Mouse (Mus musculus): ENCODE results near the gene Jazf1. TPM values are rescaled to one million over a fixed set of nuclear protein-coding genes. Genes with fewer than 3 reads are reported as not detected.

Gene Jazf1
- total RNA-seq, 1 experiment from 2014 or later = 4.3 TPM

GRCm38 (mm10) chr6:52802181-52802580 lies 266.2 kb downstream of the Jazf1 start:
- no peak for DNase-seq

GRCm38 (mm10) chr6:52797252-52797800 lies 271.1 kb downstream of the Jazf1 start:
- DNase-seq = peak; percentile 32

- DNase-seq = no peak
Measured at GRCm38 (mm10) chr6:52796691-52797090, 271.7 kb downstream of the Jazf1 start.

GRCm38 (mm10) chr6:52796035-52796598 lies 272.3 kb downstream of the Jazf1 start:
- peak; percentile 65 for DNase-seq

DNA sequence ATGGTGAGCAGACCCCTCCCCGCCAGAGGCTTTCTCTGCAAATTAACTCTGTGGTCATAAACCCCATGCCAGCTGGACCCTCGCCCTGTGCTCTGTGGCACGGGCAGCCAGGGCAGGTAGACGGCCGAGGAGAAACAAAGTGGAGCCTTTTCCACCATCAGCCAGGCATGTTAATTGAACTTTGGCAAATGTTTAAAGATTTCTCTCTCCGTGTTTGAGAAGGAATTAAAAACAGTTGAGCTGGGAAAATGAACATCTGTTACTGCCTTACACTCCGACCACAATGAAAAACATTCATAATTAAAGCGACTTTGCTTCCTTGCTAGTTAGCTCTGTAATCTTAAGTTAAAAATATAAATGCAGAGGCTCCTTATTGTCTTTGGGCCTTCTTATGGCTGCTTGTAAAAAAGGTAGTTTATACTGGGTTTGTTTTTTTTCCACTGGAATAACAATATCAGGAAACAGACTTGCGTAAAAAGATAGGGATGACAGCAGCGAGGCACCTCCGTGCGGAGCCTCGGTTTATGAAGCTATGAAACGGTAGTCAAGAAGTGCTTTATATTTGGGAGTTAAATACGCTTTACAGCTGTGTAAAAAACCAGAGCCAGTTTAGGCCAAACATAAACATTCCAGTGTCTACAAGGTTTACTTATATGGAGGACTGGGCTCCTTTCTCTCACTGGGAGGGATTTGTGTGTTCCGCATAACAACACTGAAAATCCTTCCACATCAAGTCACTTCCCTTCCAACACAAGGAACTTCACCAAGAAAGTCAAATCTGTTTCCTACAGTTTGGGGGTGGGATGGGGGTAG lies 273.2 kb downstream of the Jazf1 start:
- no peak for DNase-seq

GRCm38 (mm10) chr6:52792455-52792854 lies 276.0 kb downstream of the Jazf1 start:
- DNase-seq = no peak

GRCm38 (mm10) chr6:52790781-52791180 lies 277.6 kb downstream of the Jazf1 start:
- DNase-seq = no peak

DNA sequence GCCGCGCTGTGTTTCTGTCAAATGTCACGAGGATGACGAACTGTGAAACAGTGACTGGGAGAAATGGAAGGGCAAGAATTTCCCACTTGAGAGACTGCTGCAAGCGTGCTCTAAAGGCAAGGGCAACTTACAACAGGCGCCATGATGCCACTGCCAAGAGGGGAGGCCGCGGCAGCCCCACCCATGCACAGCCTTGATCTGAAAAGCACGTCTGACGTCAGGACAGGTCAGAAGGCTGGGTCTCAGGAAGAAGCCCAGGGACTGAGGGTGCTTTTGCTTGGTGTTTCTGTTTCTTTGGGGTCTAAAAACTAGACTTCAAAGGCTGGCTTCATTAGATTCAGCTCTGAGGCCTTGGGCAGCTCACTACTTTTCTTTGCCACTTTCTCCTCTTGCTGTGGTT lies 278.1 kb downstream of the Jazf1 start:
- peak; percentile 30 for DNase-seq

DNA sequence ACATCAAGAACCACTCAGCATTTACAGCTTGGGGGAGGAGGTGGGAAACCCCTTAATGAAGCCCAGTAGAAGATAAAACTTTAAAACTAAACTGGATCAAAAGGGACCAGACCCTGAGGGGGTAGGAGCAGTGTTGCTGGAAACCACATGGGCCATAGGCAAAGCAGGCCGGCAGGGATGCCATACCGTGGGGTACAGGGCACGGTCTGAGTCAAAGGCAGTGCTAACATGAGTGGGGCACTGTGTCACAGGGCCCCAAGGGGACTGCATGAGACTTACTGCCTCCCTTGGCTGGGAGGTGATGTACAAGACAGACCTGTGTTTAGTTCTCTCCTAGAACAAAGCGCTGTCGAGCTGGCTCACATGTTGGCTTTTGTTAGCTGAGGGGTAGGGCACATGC lies 288.9 kb downstream of the Jazf1 start:
- no peak for DNase-seq

DNA sequence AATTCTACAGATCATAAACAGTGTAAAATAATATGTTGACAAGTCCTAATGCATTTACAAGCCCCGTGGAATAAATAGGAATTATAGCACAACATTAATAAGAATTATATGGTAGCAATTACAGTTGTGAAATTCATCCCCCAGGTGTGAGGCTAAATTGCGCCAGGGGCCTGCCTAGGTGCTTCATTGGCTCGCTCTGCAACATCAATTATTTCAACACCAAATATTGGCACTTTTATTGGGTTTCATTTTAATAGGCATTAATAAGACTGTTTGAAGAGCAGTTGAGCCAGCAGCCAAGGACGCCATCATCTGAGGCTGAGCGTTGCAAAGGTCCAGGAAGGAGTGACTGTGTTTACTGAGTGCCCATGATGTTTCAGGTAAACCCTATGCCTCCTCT lies 289.9 kb downstream of the Jazf1 start:
- no peak for DNase-seq

DNA sequence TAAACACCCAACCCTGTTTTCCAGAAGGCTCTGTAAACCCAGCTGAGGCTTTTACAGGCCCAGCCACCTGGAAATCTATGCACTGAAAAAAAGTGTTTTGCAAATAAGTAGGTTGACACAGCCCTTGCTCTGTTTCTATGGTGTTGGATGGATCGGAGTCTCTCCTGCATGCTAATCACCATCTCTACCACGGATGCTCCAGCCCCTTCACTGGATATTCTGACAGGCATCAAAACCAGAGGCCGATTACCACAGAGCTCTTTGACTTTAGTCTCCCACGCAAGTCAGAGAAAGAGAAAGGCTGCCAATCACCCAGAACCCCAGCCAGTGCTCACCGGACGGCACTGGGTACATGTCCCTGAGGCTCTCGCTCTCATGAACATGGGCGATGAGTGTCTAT lies 291.4 kb downstream of the Jazf1 start:
- no peak for DNase-seq

- no peak for DNase-seq
Measured at GRCm38 (mm10) chr6:52775956-52776355, 292.5 kb downstream of the Jazf1 start.

- DNase-seq = no peak
Measured at GRCm38 (mm10) chr6:52775350-52775749, 293.1 kb downstream of the Jazf1 start.

- no peak for DNase-seq
Measured at GRCm38 (mm10) chr6:52773132-52773531, 295.3 kb downstream of the Jazf1 start.

DNA sequence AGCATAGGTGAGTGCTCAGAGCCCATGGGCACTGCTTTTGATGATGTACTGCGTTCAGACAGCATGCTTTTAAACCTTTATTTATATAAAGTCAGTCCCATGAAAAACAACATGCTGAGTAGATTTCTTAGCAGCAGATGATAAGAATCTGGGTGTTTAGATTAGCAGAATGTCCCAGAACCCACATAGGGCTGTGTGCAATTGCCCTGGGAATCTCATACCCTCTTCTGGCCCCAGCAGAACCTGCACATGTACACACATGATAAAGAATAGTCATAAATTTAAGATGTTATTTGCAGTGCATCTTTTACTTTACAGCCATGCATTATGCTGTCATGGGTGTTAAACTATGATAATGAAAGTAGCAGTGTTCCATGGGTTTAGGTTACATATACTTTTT lies 297.6 kb downstream of the Jazf1 start:
- DNase-seq = no peak

- peak; percentile 28 for DNase-seq
Measured at GRCm38 (mm10) chr6:52765206-52765605, 303.2 kb downstream of the Jazf1 start.

DNA sequence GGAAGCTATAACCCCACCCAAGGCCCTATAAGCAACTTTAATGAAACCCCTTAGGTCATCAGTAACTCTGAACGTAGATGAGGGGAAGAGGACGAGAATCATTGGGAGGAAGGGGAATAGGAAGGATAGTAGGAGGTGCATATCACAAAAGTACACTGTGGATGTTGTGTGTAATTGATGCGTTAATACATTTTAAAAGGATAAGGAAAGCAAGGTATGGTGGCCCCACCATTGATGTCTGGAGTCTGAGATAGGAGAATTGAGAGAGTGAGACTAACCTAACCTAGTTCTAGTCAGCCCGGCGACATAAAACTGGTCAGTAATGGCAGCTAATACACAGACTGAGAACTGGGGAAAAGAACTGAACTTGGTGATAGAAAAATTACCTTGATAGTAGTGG lies 315.6 kb downstream of the Jazf1 start:
- DNase-seq = no peak

DNA sequence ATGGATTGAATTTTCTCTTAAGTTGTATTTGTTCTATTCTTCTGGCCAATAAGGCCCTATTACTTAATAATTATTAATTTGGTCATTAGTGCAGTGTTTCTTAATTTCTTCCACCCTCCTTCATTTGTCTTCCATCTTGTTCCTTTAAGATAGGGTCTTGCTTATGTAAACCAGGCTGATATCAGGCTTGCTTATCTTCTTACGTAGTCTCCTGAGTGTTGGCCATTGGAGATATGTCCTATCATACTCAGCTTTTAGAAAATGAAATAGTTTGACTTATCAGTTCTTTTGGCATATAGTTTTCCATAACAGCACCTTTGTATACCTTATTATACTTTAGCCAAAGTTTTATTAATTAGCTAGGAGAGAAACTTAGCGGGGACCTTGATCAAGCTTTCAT lies 333.8 kb downstream of the Jazf1 start:
- no peak for DNase-seq

DNA sequence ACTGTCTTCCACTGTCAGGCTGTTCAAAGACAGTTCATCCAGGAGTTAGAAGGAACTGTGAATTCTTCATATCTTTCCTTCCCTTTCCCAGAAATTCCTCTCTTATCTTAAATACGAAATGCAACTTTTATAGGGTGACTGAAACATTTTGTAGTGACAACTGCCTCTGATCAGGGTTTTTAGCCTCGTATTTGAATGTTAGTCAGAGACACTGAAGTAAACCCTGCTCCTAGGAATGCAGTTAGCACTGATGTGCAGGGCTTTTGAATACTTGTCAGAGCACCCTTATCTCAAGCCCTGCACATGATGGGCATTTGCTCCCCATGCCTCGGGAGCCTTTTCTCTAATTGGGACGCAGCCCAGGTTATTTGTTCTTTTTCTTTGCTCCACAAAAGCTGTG lies 338.1 kb downstream of the Jazf1 start:
- no peak for DNase-seq

DNA sequence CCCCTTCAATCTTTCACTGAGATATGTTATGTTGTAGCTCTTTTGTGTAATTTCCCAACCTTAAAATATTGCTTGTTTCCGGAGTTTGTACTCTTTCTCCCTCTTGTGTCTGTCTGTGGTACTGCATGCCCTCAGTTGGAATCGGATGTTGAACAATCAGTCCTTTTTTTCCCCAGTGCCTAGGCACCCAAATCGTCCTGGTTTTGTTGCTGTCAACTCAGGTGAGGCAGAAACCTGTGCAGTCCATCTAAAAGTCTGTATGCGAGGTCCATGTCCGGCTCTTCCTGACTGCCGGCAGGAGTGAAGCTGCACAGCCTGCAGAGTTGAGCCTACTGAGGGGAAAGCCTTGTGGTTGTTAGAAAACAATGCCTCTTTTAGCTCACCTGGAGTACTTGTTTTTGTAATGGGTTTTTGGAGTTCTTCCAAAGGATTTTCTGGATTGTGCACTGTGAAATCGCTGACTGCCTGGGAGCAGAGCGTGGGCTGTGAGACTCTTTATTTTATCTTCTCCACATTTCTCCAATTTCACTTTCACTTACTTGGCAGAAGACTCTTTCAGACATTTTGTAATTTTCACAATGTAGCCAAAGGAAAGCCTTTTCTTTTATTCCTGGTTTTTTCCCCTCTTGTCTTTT lies 343.5 kb downstream of the Jazf1 start:
- peak; percentile 73 for DNase-seq
